Mouse (Mus musculus) bone marrow, adult 2 months (tissue): ENCODE measurements around the gene Gpx2.

ENCODE experiments used
- CTCF ChIP-seq: fragments of 200-500 bp; IDR thresholded peaks from 2 replicates; pipeline ENCODE4 v1.5.1; 2011; ENCODE audit warnings: low read length, control low read depth; ENCODE audit not compliant: control insufficient read depth, insufficient read depth
- POLR2A ChIP-seq: fragments of 200-500 bp; IDR thresholded peaks from 2 replicates; pipeline ENCODE4 v1.6.1; 2011; ENCODE audit warnings: low read depth, mild to moderate bottlenecking, control low read depth, low read length, borderline replicate concordance; ENCODE audit not compliant: control insufficient read depth

GRCm38 (mm10) chr12:76777845-76778244 lies 17.5 kb downstream of the Gpx2 start:
- TF ChIP-seq POLR2A, result no peak
- peak; percentile 27; the same call in 1 of the 2 replicates for TF ChIP-seq CTCF
